Mouse (Mus musculus): Measurements from ENCODE around the gene 1700014D04Rik. TPM values are rescaled to one million over a fixed set of nuclear protein-coding genes. Genes with fewer than 3 reads are reported as not detected.

1700014D04Rik gene
- polyA plus RNA-seq, 1 experiment from 2014 or later = not detected

DNA sequence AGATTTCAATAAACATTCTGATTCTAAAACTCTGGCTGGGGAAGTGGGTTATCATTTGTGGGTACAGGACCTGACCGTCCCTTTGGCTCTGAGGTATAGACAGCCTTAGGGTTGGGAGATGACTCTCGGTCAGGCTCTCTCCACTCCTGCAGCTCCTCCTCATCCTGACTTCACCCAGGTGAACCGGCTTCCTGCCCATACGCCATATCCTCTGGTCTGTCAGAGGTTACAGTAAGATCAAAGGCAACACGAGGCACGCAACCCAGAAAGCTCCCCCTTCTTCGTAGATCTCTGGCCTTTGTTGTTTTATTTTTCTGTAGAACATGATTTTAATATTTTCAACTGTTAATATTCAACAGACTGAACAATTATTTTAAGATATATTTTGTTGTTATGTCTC lies 50.8 kb downstream of the 1700014D04Rik start:
- Histone ChIP-seq H3K4me2 (ENCODE audit: low read length) (no peak overlapping the region), H3K27ac (no peak overlapping the region), H3K4me1 (replicated peaks; ENCODE audit: insufficient read depth, low read length) (no peaks in the 10 kb centered on the region), H3K36me3 (ENCODE audit: insufficient read depth, low read length) (no peaks in the 10 kb centered on the region), H3K9ac (ENCODE audit: low read depth, low read length) (no peak overlapping the region), H3K4me3 (replicated peaks; ENCODE audit: low read depth, low read length) (no peak overlapping the region), H3K27me3 (ENCODE audit: insufficient read depth, low read length) (no peaks in the 10 kb centered on the region), H3K9me3 (replicated peaks; ENCODE audit: low read length) (no peaks in the 10 kb centered on the region)
- DNase-seq (ENCODE audit: low spot score) (no peak), ATAC-seq (replicated peaks; ENCODE audit: low FRiP score, low read depth) (no peak)
- TF ChIP-seq CTCF (IDR thresholded peaks at IDR 0.05; ENCODE audit: low read depth) = no peak
- 77% methylated on average over 7 of the region's 7 CpGs for WGBS

DNA sequence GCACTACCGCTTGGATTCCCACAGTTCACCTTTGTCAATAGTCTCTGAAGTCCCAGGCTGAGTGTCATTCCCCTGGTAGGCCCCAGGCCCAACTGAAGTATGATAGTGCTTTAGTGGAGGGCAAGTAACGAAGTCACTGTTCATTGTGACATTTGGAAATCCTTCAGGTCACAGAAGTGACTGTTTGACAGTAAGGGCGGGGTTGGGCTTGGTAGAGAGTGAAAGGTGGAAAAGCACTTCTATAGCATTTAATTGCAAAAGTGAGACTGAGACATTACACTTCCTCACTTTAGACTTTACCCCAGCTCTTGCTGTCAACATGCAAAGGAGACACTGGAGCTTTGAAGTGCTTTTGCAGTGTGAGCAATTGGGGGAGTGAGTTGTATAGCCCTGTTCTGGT lies 52.5 kb downstream of the 1700014D04Rik start, which contains the start of gene 4921517D22Rik:
Gene 4921517D22Rik (minus strand): TSS at position 101 of the 400 bp plus-strand sequence.
- Histone ChIP-seq H3K9ac (ENCODE audit: low read depth, low read length) (no peak within 1 kb of the TSS), H3K4me3 (replicated peaks; ENCODE audit: low read depth, low read length) (no peak within 1 kb of the TSS), H3K27ac (no peak within 1 kb of the TSS), H3K4me1 (replicated peaks; ENCODE audit: insufficient read depth, low read length) (no peaks in the 10 kb centered on the region), H3K36me3 (ENCODE audit: insufficient read depth, low read length) (no peaks in the 10 kb centered on the region), H3K9me3 (replicated peaks; ENCODE audit: low read length) (no peaks in the 10 kb centered on the region), H3K4me2 (ENCODE audit: low read length) (no peak within 1 kb of the TSS), H3K27me3 (ENCODE audit: insufficient read depth, low read length) (no peaks in the 10 kb centered on the region)
- 92% methylated on average over 3 of the region's 3 CpGs for WGBS
- no peak for ATAC-seq (replicated peaks; ENCODE audit: low FRiP score, low read depth)
- no peak for TF ChIP-seq CTCF (IDR thresholded peaks at IDR 0.05; ENCODE audit: low read depth)
- DNase-seq (ENCODE audit: low spot score) = no peak

DNA sequence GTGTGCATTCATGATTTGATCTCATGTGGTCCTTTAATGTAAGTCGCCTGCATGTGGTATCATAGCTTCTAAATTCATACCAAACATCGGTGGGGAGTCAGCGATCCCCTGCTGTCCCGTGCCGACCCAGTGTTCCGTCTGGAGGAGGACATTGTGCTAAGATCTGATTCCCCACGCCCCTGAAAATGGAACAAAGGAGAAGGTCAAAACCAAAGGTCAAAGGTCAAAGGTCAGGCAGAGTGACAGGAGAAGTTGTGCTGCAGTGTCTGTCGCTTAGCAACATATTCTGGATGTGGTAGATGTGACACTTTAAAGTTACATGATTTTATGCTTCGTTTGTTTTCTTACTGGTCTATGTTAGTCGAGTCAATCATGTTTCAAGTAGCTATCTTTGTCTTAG lies 55.1 kb downstream of the 1700014D04Rik start:
- no peak overlapping the region for H3K27ac ChIP-seq
- no peaks in the 10 kb centered on the region for H3K4me1 ChIP-seq (replicated peaks; ENCODE audit: insufficient read depth, low read length)
- no peaks in the 10 kb centered on the region for H3K36me3 ChIP-seq (ENCODE audit: insufficient read depth, low read length)
- 70% methylated on average over 10 of the region's 10 CpGs for WGBS
- H3K9ac ChIP-seq (ENCODE audit: low read depth, low read length) = no peak overlapping the region
- no peak overlapping the region for H3K4me2 ChIP-seq (ENCODE audit: low read length)
- H3K4me3 ChIP-seq (replicated peaks; ENCODE audit: low read depth, low read length) = no peak overlapping the region
- H3K9me3 ChIP-seq (replicated peaks; ENCODE audit: low read length) = no peaks in the 10 kb centered on the region
- ATAC-seq (replicated peaks; ENCODE audit: low FRiP score, low read depth) (no peak), DNase-seq (ENCODE audit: low spot score) (no peak)
- no peaks in the 10 kb centered on the region for H3K27me3 ChIP-seq (ENCODE audit: insufficient read depth, low read length)
- TF ChIP-seq CTCF (IDR thresholded peaks at IDR 0.05; ENCODE audit: low read depth) = no peak

Other genes starting within 250 kb of the 1700014D04Rik start
- 10.1 and 13.9 TPM in 2 replicates for gene Agtpbp1, start 161.5 kb downstream of the 1700014D04Rik start, polyA plus RNA-seq (2015; fragmentation: Nextera tagmentation; extraction: Ambion mirVana)
- gene Naa35, start 161.5 kb downstream of the 1700014D04Rik start, polyA plus RNA-seq (2015; fragmentation: Nextera tagmentation; extraction: Ambion mirVana) = 87.2 and 91.9 TPM in 2 replicates
- gene Golm1, start 70.9 kb downstream of the 1700014D04Rik start, polyA plus RNA-seq (2015; fragmentation: Nextera tagmentation; extraction: Ambion mirVana) = 22.9 and 23.0 TPM in 2 replicates
- not detected in 2 replicates for gene 4921517D22Rik, start 52.6 kb downstream of the 1700014D04Rik start, polyA plus RNA-seq (2015; fragmentation: Nextera tagmentation; extraction: Ambion mirVana)
- gene Spata31d1a, start 36.4 kb downstream of the 1700014D04Rik start, polyA plus RNA-seq (2015; fragmentation: Nextera tagmentation; extraction: Ambion mirVana) = 0.19 TPM in 1 of 2 replicates, not detected in the other
- not detected in 2 replicates for gene Spata31d1b, start 34.5 kb downstream of the 1700014D04Rik start, polyA plus RNA-seq (2015; fragmentation: Nextera tagmentation; extraction: Ambion mirVana)
- not detected in 2 replicates for gene Spata31d1d, start 15.0 kb downstream of the 1700014D04Rik start, polyA plus RNA-seq (2015; fragmentation: Nextera tagmentation; extraction: Ambion mirVana)
- 148 and 153 TPM in 2 replicates for gene Isca1, start 23.1 kb upstream of the 1700014D04Rik start, polyA plus RNA-seq (2015; fragmentation: Nextera tagmentation; extraction: Ambion mirVana)
- not detected in 2 replicates for gene Gm49354, start 35.5 kb upstream of the 1700014D04Rik start, polyA plus RNA-seq (2015; fragmentation: Nextera tagmentation; extraction: Ambion mirVana)
- gene Tut7, start 76.4 kb upstream of the 1700014D04Rik start, polyA plus RNA-seq (2015; fragmentation: Nextera tagmentation; extraction: Ambion mirVana) = 34.7 and 38.7 TPM in 2 replicates